Mouse (Mus musculus): ENCODE results near the gene Tceal3.
"Not testable (repeated sequence)": the region's sequence is repeated elsewhere in the genome, so short reads cannot be mapped to it uniquely, and the experiment has no call there.

Tceal3 gene

GRCm38 (mm10) chrX:136590199-136590896 lies at the start of gene Tceal3:
Gene Tceal3 (plus strand): TSS chrX:136590842.
- DNase-seq (ENCODE audit: low spot score in 2 of 2) = no peak

DNA sequence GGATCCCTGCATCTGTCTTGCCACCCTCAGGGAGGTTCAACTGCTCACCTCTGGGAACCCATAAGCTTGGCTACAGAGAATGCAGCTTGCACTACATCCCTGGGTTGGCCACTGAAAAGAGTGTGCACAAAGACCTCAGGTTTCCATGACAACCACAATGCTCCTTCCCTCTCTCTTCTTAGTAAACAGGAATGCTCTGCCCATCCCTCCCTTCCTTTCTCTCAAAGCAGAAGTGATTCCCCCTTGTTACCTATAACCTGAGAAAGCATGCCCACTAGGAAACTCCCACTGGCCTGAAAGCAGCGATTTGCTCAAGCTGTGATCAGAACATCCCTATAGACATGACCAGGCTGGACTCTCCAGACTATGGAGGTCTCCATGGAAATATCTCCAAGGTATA lies 46.7 kb upstream of the Tceal3 start, which contains the start of gene Kir3dl2:
Gene Kir3dl2, minus strand, starts transcription at position 101 of the 400 bp plus-strand sequence.
- DNase-seq (ENCODE audit: low spot score in 2 of 2) = not testable (repeated sequence)

DNA sequence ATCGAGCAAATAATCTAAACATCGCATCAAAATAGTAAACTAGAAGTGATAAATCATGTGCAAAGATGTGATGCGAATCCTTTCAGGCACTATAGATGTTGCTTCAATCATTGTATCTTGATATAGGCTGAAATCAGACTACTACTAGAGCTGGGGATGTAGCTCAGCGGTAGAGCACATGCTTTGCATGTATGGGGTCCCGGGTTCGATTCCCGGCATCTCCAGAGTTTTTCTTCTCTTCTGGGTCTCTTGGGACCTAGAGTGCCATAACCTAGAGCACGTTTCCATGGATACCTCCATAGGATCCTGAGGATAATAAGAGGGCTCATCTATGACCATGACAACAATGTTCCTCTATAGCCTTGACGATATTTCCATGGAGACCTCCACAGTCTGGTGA lies 21.5 kb upstream of the Tceal3 start:
- DNase-seq (ENCODE audit: low spot score in 2 of 2) = not testable (repeated sequence)

- DNase-seq (ENCODE audit: low spot score in 2 of 2) = no peak
Observed at GRCm38 (mm10) chrX:136584617-136585016, 6.0 kb upstream of the Tceal3 start.

- DNase-seq (ENCODE audit: low spot score in 2 of 2) = no peak
Observed at GRCm38 (mm10) chrX:136590897-136591257, 235 bp downstream of the Tceal3 start.

GRCm38 (mm10) chrX:136599416-136599815 lies 8.8 kb downstream of the Tceal3 start:
- DNase-seq (ENCODE audit: low spot score in 2 of 2) = no peak

DNA sequence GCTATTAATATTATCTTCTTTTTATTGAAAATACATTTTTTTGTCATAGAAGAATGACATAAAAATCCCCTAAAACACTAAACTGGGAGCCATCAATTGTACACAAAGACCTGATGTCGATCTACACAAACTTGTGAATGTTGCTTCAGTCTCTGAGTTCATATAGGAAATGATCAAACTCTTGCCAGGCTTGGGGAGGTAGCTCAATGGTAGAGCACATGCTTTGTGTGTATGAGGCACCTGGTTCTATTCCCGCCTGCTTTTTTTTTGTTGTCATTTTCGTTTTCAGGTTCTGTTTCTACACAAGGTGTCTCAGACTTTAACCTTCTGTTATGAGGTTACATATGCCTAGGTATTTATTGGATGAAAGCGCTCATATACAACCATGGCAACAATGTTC lies 16.3 kb downstream of the Tceal3 start:
- DNase-seq (ENCODE audit: low spot score in 2 of 2) = no peak

- no peak for DNase-seq (ENCODE audit: low spot score in 2 of 2)
Observed at GRCm38 (mm10) chrX:136607395-136607794, 16.8 kb downstream of the Tceal3 start.

GRCm38 (mm10) chrX:136611346-136611745 lies 20.7 kb downstream of the Tceal3 start:
- no peak for DNase-seq (ENCODE audit: low spot score in 2 of 2)

DNA sequence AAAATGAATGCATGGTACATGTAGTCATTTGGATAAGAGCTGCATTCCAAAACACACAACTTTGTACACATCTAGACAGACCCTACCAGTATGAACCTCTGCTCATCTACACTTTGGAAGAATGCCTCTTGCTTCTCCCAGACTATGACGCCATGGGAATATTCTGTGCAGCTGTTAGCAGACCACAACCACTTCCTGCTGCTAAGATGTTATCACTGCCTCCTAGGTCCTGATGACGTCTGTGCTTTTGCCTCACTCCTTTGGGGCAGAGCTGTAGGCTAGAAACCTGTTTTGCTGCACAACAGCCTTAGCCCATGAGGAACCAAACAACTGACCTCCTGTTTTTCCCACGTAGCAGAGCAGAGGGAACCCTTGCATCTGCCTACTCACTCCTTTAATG lies 25.2 kb downstream of the Tceal3 start:
- DNase-seq (ENCODE audit: low spot score in 2 of 2) = not testable (repeated sequence)

DNA sequence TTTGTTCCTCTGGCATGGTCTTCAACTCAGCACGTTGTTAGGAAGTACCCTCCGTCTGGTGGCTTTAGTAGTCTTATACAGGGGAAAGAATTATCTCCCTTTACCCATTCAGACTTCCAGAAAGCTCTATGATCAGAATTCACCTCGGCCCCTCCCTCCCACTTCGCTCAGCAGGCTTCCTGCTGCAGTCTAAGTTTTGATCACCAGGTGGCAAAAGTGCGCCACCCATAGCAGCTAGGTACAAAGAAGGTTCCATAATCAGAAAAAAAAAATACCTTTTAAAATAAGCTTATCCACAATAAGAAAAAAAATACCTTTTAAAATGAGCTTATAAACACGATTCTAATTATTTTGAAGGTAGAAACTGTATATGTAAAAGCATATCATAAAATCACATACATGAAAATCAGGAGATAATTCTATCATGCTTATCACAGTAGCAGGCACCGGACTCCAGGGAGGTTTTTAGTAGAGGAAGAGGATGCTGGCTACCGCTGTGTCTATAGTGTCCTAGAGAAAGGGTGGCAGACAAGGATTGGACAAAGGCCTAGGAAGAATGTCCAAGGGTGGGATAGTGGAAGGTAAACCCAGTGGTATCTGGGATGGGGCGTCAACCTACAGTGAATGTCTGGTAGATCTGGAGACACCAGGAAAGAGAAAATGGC lies 34.4 kb downstream of the Tceal3 start:
- no peak for DNase-seq (ENCODE audit: low spot score in 2 of 2)

DNA sequence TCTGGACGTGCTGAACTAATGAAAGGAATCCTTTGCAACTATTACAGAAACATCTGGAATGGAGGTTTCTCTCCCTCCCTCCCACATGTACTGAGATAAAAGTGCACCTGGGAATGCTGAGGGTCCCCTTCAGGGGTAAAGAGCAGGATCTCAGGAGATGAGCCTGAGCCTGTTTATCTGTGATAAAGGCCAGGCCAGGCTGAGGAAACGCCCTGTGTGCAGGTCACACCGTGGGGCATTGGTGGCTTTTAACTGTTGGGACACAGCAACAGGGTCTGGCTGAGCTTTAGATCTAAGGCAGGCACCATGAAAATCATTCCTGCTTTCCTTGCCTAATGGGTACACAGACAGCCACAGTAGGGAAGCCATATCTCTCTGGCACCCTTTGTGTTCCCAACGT lies 35.3 kb downstream of the Tceal3 start:
- DNase-seq (ENCODE audit: low spot score in 2 of 2) = no peak

DNA sequence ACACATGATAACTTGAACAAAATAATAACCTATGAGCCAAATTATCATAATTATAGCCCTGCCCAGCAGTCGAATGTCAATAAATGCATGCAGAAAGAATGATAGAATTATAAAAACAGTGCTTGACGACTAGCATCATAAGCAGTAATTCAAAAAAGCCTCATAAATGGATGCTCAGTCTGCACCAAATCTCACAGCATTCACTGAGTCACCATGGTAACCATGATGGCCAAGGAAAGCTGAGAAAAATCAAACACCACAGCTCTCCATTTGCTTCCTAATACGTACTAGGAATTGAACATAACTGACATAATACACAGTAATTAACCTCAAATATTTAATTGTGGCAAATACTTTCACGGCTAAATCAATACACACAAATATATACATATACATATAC lies 44.5 kb downstream of the Tceal3 start:
- no peak for DNase-seq (ENCODE audit: low spot score in 2 of 2)

DNA sequence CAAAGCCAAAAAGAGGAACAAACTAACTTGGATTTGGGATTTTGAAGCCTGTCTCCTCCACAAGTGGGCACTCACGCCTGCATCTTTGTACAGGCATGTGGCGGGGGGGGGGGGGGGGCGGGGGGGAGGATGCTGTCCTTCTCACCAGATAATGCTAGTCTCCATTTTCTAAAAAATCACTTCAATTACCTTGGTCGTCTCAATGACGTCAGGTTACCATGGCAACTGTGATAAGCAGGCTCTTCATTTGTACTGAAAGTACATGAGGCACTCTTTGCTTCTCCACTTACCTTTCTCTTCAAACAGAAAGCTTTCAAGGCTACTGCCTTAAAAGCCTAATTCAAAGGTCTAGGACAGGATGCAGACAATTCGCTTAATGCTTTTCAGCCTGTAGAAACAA lies 49.1 kb downstream of the Tceal3 start:
- no peak for DNase-seq (ENCODE audit: low spot score in 2 of 2)

DNA sequence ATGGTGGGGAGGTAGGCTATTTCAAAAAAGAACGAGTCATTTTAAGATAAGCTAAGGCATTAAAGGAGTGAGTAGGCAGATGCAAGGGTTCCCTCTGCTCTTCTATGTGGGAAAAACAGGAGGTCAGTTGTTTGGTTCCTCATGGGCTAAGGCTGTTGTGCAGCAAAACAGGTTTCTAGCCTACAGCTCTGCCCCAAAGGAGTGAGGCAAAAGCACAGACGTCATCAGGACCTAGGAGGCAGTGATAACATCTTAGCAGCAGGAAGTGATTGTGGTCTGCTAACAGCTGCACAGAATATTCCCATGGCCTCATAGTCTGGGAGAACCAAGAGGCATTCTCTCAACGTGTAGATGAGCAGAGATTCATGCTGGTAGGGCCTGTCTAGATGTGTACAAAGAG lies 55.2 kb downstream of the Tceal3 start:
- not testable (repeated sequence) for DNase-seq (ENCODE audit: low spot score in 2 of 2)

- DNase-seq (ENCODE audit: low spot score in 2 of 2) = peak in 1 of 2 experiments; percentile 0
Observed at GRCm38 (mm10) chrX:136666281-136666706, 75.7 kb downstream of the Tceal3 start.

DNA sequence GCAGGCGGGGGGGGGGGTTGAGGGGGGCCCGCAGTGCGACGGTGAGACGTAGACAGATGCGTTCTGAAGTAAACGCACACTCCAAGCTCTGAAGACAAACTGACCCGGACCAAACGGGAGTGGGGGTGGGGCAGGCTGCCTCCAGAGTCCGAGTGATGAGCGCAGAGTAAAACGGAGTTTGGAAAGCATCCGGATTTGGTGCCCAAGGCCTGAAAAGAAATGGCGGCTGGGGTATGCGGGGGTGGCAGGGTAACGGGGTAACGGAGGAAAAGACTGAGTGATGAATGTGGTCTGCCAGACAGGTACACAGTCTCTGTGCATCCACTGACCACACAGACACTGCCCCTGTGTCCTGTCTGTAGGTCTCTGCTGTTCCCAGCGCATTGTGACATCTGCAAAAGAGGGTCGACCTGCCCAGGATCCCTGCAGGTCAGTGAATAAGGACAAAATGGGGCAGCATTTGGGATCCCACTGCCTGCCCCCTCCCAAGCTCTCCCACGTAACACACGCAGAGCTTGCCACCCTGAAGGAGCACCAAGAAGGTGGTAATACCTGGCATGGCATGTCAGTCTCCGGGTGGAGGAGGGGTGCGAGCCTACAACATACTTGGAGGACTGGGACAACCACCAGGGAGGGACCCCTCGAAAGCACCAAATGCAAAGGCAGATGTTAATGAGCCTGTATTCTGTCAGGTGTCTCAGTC lies 76.3 kb downstream of the Tceal3 start:
- DNase-seq (ENCODE audit: low spot score in 2 of 2) = not testable (repeated sequence)

- no peak for DNase-seq (ENCODE audit: low spot score in 2 of 2)
Observed at GRCm38 (mm10) chrX:136668794-136669193, 78.2 kb downstream of the Tceal3 start.

DNA sequence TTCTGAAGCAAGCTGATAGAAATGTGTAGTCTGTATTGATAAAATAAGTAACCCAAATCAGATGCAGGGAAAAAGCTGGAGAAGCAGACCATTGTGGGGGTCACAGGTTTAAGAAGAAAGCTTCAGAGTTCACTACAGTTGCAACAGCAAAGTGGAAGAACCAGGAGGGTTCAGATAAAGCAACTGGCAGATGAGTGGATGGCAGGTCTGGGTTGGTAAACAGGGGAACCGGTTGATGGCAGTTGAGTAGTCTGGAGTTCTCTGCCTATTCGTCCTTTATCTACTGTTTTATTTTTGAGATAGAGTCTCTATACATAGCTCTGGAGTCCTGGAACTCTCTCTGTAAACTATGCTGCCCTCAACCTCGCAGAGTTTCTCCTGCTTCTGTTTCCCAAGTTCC lies 90.3 kb downstream of the Tceal3 start:
- DNase-seq (ENCODE audit: low spot score in 2 of 2) = no peak

DNA sequence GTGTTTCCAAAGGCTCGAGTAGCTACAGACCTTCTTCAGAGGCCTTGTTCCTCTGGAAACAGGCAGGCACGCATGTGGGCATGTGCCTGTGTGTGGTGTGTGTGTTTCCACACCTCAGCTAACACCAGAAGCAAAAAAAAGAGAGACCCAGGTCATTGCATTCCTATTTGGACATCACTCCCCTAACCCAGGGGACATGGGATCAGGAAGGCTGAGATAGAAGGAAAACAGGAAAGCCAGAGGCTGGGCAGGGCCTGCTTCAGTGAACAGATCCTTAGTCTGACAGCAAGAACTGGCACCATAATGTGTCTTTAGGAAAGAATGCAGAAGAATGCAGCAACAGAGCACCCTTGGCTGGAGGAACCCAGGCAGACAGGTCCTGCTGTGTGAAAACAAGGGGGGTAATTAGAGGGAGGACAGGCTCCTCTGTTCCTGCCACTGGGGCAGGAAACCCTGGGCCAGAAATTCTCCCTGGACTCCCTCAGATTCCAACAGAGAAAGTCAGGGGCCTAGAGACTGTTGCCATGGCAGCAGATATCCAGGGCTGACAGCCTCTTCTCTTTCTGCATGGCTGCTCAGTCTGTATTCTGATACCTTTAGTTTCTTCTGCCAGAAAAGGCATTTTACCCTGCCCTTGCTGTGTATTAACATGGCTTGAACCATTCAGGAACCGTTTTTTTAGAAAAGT lies 101.1 kb downstream of the Tceal3 start:
- DNase-seq (ENCODE audit: low spot score in 2 of 2) = not testable (repeated sequence)

DNA sequence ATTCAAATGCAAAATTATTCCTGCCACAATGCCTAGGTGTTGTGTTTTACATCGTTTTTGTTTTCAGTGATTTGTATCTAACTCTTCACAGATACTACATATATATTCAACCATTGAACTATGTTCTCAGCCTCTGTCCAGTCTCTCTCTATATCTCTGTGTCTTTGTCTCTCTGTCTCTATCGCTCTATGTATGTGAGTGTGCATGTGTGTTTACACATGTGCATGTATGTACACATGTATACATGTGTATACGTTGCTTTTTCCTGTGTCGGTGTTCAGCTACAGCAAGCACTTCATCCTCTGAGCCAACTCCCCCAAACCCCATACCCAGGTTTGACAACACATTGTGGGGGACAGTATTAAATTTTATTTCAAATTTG lies 101.6 kb downstream of the Tceal3 start:
- DNase-seq (ENCODE audit: low spot score in 2 of 2) = no peak

DNA sequence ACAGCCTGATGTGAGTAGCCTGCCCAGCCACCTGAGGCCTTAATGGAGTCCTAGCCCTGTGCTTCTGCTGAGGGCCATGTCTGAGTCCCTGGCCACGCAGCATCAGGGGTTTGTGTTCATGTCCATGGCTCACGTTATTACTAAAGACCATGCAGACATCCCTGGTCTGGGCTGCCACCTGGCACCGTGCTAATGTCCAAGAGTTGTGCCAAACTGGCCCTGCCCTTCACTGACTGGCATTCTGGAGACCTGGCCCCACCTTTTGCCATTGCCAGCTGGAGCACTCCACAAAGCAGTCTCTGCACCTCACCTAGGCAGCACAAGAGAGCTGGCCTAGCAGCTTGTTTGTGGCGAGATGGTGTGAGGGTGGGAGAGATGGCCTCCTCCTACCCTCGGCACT lies 102.6 kb downstream of the Tceal3 start:
- DNase-seq (ENCODE audit: low spot score in 2 of 2) = no peak
